Mouse (Mus musculus): ENCODE results near the gene Scd3. TPM values are rescaled to one million over a fixed set of nuclear protein-coding genes. Genes with fewer than 3 reads are reported as not detected.
"Not testable (repeated sequence)": the region's sequence is repeated elsewhere in the genome, so short reads cannot be mapped to it uniquely, and the experiment has no call there.

Gene Scd3
- polyA plus RNA-seq, 1 experiment from 2014 or later = not detected

DNA sequence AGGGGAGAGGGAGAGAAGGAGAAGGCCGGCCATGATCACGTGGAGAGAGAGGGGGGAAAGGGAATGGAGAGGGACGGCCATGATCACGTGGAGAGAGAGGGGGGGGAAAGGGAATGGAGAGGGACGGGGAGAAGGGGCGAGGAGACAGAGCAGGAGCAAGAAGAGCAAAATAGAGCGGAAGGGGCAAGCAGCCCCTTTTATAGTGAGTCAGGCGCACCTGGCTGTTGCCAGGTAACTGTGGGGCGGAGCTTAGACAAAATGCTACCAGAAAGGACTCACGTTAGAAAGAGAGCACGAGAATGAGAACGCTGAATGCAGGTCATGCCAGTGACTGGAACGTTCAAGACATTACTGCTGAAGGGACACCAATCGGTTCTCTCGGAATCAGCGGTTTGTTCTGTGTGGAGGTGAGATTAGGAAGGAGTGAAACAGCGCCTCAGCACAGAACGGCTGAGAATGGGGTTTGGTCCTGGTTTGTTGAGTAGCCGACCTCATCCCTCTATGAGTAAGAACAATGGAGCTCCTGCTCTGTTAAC, 34.5 kb downstream of the Scd3 start:
- Histone ChIP-seq H3K9ac (no peak overlapping the region), H3K27me3 (peaks cover 14% of the 10 kb centered on the region), H3K4me3 (replicated peaks) (no peak overlapping the region), H3K9me3 (replicated peaks) (no peaks in the 10 kb centered on the region), H3K4me1 (replicated peaks) (no peaks in the 10 kb centered on the region), H3K4me2 (peak overlapping the region; percentile 30), H3K36me3 (no peaks in the 10 kb centered on the region), H3K27ac (no peak overlapping the region)
- WGBS (ENCODE audit: insufficient replicate concordance) = 11% methylated on average over 19 of the region's 19 CpGs
- DNase-seq (no peak), ATAC-seq (ENCODE audit: low read depth) (no peak)

DNA sequence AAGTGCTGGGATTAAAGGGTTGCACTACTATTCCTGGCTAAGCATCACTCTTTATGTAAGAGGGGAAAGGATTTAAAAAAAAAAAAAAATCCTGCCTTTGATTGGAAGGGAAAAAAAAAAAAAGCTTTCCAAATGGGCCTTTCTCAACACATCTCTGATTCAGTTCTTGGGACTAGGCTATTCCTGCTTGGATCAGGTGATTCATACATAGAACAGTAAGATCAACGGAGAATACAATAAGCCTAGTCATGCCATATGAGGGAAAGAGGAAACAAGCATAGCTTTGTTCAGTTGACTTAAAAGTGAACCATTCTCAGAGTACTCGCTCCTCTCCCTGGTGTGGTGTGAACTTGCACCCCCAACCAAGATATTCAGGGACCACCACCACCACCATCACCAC, 35.8 kb downstream of the Scd3 start:
- H3K9ac ChIP-seq = no peak overlapping the region
- no peak overlapping the region for H3K4me3 ChIP-seq (replicated peaks)
- no peak overlapping the region for H3K4me2 ChIP-seq
- WGBS (ENCODE audit: insufficient replicate concordance) = 58% methylated on average over 2 of the region's 2 CpGs
- no peaks in the 10 kb centered on the region for H3K36me3 ChIP-seq
- ATAC-seq (ENCODE audit: low read depth) (no peak), DNase-seq (no peak)
- H3K9me3 ChIP-seq (replicated peaks) = no peaks in the 10 kb centered on the region
- H3K27ac ChIP-seq = no peak overlapping the region
- no peaks in the 10 kb centered on the region for H3K4me1 ChIP-seq (replicated peaks)
- peaks cover 14% of the 10 kb centered on the region for H3K27me3 ChIP-seq

DNA sequence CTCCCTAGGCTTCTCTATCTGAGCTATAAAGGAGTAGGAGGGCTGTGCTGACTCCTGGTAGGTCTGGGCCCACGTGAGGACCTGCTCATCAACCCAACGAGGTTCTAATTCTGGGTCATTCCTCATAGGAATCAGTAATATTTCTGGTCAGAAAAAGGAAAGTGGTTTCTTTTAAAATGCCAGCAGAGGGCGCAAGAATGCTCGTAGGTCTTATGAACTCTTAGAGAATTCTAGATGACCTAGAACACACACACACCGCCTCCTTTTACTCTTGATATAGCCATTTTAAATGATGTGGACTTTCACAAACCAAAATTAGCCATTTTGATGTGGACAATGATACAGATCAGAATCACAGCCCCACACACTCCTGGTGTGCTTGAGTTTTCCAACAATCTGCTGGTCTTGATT, 42.7 kb downstream of the Scd3 start:
- no peak for ATAC-seq (ENCODE audit: low read depth)

DNA sequence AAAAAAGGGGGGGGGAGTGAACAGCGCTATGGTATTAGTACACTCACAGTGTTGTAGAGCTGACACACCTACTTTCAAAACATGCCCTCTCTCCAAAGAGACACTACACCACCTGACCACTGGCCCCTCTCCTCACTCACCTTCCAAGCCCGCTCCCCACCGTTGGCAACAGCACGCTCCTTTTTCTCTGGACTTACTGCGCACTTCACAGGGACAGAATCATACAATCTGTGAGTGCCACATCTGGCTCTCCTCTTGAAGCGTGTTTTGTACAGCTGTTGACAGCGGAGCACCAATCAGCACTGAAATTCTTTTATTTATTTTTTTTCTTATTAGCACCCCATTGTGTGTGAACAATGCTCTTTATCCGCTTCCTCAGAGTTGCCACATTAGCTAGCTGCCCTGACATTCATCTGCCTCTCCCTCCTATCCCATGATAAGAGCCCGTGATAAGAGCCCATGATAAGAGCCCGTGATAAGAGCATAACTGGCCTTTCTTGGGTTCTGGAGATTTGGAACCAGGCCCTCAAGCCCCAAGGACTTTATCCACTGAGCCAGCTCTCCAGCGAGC, 43.4 kb downstream of the Scd3 start:
- DNase-seq = no peak
- peak overlapping the region; percentile 94 for H3K4me2 ChIP-seq
- H3K4me1 ChIP-seq (replicated peaks) = peaks cover 44% of the 10 kb centered on the region
- no peak for ATAC-seq (ENCODE audit: low read depth)
- no peaks in the 10 kb centered on the region for H3K27me3 ChIP-seq
- no peak overlapping the region; the same call in 1 of the 2 replicates for H3K9ac ChIP-seq
- no peak overlapping the region; the same call in 1 of the 2 replicates for H3K27ac ChIP-seq
- no peaks in the 10 kb centered on the region for H3K9me3 ChIP-seq (replicated peaks)
- H3K36me3 ChIP-seq = no peaks in the 10 kb centered on the region
- WGBS (ENCODE audit: insufficient replicate concordance) = 46% methylated on average over 11 of the region's 11 CpGs
- peak overlapping the region; percentile 60 for H3K4me3 ChIP-seq (replicated peaks)

More for the DNA sequence above, 42.7 kb downstream of the Scd3 start:
- no peaks in the 10 kb centered on the region for H3K36me3 ChIP-seq
- no peak overlapping the region for H3K9ac ChIP-seq
- WGBS (ENCODE audit: insufficient replicate concordance) = 6% methylated on average over 5 of the region's 5 CpGs
- peak; percentile 34 for DNase-seq
- no peaks in the 10 kb centered on the region for H3K9me3 ChIP-seq (replicated peaks)
- H3K4me1 ChIP-seq (replicated peaks) = peaks cover 44% of the 10 kb centered on the region
- peak overlapping the region; percentile 60; the same call in 1 of the 2 replicates for H3K4me3 ChIP-seq (replicated peaks)
- H3K27ac ChIP-seq = no peak overlapping the region
- no peaks in the 10 kb centered on the region for H3K27me3 ChIP-seq
- H3K4me2 ChIP-seq = peak overlapping the region; percentile 94

DNA sequence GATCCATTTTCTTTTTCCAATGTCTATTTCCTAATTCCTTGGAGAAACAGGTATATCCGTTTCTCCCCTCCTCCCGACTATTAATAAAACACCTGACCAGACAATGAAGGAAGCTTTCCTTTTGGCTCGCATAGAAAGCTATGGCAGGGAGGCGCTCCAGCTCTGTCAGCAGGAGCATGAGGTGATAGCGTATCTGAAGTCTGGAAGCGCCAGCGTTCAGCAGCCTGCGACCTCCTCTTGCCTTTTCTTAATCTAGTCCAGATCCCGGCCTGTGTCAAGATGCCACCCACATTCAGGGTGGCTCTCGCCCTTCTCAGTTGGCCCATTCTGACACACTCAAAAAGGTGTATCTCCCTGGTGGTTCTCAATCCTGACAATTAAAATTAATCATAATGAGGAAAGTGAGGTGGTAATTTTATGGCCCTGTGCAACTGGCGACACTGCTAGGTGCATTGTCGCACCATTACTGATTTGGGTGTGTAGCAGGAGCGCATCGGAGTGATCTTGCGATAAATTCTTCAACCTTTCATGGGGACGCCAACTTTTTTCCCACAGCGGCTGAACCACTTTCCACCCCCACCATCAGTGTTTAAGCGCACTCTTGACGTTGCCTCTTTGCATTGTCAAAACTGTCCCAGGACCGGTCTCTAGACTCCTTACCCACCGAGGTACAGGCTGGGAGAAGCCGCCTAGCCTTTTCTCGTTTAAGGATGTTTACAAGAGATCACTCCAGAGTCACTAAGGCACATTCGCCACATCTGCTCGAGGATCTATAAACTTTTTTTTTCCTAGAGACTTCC, 44.4 kb downstream of the Scd3 start:
- Histone ChIP-seq H3K4me2 (peak overlapping the region; percentile 94), H3K27me3 (no peaks in the 10 kb centered on the region), H3K36me3 (no peaks in the 10 kb centered on the region), H3K9ac (peak overlapping the region; percentile 72), H3K27ac (peak overlapping the region; percentile 86), H3K4me1 (replicated peaks) (peaks cover 44% of the 10 kb centered on the region), H3K4me3 (replicated peaks) (peak overlapping the region; percentile 60), H3K9me3 (replicated peaks) (no peaks in the 10 kb centered on the region)
- ATAC-seq (ENCODE audit: low read depth) = peak; percentile 26
- DNase-seq = peak; percentile 52
- 1% methylated on average over 25 of the region's 25 CpGs for WGBS (ENCODE audit: insufficient replicate concordance)

DNA sequence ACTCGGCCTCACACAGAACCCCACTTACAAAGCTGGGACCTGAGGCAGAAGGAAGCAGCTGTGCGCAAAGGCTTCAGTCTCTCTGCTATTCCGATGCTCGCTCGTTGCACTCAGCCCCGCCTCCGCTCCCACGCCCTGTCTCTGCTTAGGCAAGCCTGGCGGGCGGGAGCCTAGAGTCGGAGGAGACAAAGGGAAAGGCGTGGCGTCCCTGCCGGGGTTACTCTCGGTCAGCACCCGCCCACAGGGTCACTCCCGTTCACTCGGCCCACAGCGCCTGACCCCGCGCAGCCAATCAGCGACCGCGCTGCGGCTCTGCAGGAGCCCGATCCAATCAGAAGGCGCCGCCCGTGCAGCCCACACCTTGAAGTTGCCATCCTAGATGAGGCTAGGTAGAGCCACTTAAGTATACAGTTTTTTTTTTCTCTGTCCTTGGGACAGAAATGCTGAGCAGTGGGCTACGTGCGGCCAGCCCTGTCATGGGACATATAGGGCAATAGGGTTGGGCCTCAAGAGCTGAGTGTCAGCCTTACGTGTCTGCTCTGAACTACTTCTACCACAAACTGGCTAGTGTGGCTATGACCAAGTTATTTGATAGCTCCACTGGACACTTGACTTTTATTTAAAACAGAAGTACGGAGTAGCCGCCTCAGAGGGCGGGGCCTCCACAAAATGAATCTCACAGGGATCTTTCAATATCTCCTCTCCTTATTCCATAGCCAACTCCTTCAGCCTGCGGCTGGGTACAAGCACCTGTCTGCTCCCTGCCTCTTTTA, 45.2 kb downstream of the Scd3 start:
- Histone ChIP-seq H3K27ac (peak overlapping the region; percentile 86), H3K4me2 (peak overlapping the region; percentile 94), H3K9me3 (replicated peaks) (no peaks in the 10 kb centered on the region), H3K27me3 (no peaks in the 10 kb centered on the region), H3K36me3 (no peaks in the 10 kb centered on the region), H3K9ac (peak overlapping the region; percentile 72), H3K4me3 (replicated peaks) (peak overlapping the region; percentile 60), H3K4me1 (replicated peaks) (peaks cover 44% of the 10 kb centered on the region)
- peak; percentile 99 for ATAC-seq (ENCODE audit: low read depth)
- 3% methylated on average over 36 of the region's 36 CpGs for WGBS (ENCODE audit: insufficient replicate concordance)
- DNase-seq = peak; percentile 99

DNA sequence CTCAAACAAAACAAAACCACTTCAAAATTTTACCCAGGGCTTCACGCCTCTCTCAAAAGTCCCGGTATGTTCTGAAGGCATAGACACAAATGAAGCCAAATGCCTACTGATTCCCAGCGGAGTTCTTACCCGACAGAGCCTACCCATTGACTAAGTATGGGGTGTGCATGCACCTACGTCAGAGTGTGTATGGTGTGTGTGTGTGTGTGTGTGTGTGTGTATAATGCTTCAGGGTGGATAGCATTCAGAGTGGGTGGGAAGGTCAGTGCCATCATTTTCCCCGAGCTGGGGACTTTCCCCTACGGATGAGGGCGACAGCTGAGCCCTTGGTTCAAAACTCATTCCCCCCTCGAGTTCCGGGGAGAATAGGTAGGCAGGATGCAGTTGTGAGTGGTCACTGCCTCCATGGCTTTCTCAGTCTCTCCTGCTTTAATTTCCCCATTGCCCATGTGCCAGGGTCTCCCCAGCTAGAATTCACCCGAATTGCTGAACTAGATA, 45.8 kb downstream of the Scd3 start:
- H3K36me3 ChIP-seq = no peaks in the 10 kb centered on the region
- H3K9me3 ChIP-seq (replicated peaks) = no peaks in the 10 kb centered on the region
- H3K4me1 ChIP-seq (replicated peaks) = peaks cover 44% of the 10 kb centered on the region
- H3K4me2 ChIP-seq = peak overlapping the region; percentile 94
- H3K4me3 ChIP-seq (replicated peaks) = no peak overlapping the region
- peak overlapping the region; percentile 81 for H3K27ac ChIP-seq
- ATAC-seq (ENCODE audit: low read depth) = no peak
- WGBS (ENCODE audit: insufficient replicate concordance) = 74% methylated on average over 11 of the region's 11 CpGs
- H3K9ac ChIP-seq = peak overlapping the region; percentile 54; the same call in 1 of the 2 replicates
- no peak for DNase-seq
- H3K27me3 ChIP-seq = no peaks in the 10 kb centered on the region

DNA sequence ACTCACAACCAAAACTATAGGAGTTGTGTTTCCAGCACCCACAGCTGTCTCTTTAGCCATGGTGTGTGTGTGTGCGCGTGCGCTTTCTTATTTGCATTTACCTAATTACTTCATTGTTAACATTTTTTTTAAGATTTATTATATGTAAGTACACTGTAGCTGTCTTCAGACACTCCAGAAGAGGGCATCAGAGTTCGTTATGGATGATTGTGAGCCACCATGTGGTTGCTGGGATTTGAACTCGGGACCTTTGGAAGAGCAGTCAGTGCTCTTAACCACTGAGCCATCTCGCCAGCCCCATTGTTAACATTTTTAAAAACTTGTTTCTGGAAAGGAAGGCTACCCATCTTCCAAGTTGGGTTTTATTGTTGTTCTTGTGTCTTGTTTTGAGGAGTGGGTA, 48.1 kb downstream of the Scd3 start:
- not testable (repeated sequence) for H3K27me3 ChIP-seq; ATAC-seq (ENCODE audit: low read depth); H3K36me3 ChIP-seq; H3K27ac ChIP-seq; DNase-seq; H3K9me3 ChIP-seq (replicated peaks); H3K4me2 ChIP-seq; H3K4me3 ChIP-seq (replicated peaks); H3K9ac ChIP-seq
- peaks cover 40% of the 10 kb centered on the region for H3K4me1 ChIP-seq (replicated peaks)
- 75% methylated on average over 6 of the region's 6 CpGs for WGBS (ENCODE audit: insufficient replicate concordance)

DNA sequence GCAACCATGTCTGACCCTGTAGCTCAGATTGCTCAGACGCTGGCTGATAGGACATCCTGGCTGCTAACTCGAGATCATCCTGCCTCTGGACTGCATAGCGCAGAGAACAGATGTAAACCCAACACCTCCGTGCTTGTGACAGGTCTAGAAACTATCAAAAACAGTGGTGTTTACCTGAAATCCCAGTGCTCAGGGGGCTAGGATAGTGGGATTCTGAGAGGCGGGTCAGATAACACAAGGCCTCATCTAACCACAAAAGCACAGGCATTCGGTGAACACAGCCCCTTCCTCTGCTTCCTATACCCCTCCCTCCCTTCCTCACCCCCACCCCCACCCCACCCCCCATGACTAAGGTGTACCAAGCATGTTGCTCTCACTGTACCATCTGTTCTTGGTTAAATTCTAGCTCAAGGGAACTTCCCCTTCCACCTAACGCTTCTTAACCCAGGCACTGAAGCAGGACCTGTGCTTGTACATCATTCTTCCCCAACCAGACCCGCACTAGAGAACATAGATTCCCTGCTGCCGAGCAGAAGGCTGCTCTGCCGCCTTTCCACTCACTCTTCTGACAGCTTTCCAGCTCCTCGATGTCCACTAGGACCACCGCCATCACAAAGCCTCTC, 49.0 kb downstream of the Scd3 start:
- no peak overlapping the region for H3K27ac ChIP-seq
- 38% methylated on average over 12 of the region's 12 CpGs for WGBS (ENCODE audit: insufficient replicate concordance)

DNA sequence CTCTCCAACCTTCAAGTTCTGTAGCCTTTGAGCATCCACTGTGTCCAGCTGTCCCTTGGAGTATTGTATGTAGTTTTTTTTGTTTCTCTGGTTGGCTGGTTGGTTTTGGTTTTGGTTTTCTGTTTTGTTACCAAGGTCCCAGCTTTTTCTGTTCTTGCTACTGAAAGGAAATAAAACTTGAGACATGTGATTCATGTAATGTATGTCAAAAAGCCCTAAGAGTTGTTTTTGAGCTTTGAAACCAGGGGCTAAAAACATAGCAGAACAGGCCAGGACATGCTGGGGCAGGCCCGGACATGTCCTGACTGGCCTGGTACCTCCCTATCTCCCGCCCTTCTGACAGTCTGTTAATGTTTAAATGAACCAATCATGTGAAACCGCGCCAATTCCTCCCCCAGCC, 51.0 kb downstream of the Scd3 start:
- peaks cover 11% of the 10 kb centered on the region for H3K4me1 ChIP-seq (replicated peaks)
- H3K9me3 ChIP-seq (replicated peaks); H3K36me3 ChIP-seq; H3K27me3 ChIP-seq; H3K9ac ChIP-seq; H3K27ac ChIP-seq; DNase-seq; ATAC-seq (ENCODE audit: low read depth); H3K4me2 ChIP-seq; H3K4me3 ChIP-seq (replicated peaks): not testable (repeated sequence)
- 79% methylated on average over 4 of the region's 4 CpGs for WGBS (ENCODE audit: insufficient replicate concordance)

More for the DNA sequence above, 49.0 kb downstream of the Scd3 start:
- Histone ChIP-seq H3K9ac (no peak overlapping the region), H3K36me3 (no peaks in the 10 kb centered on the region), H3K9me3 (replicated peaks) (no peaks in the 10 kb centered on the region), H3K4me3 (replicated peaks) (no peak overlapping the region), H3K4me2 (no peak overlapping the region), H3K4me1 (replicated peaks) (peaks cover 31% of the 10 kb centered on the region), H3K27me3 (no peaks in the 10 kb centered on the region)
- DNase-seq (no peak), ATAC-seq (ENCODE audit: low read depth) (no peak)

Data from liver, embryonic 13.5 days (tissue).